Comparison of ENCODE assay signal across 8 mouse cellular contexts in the genomic region with DNA sequence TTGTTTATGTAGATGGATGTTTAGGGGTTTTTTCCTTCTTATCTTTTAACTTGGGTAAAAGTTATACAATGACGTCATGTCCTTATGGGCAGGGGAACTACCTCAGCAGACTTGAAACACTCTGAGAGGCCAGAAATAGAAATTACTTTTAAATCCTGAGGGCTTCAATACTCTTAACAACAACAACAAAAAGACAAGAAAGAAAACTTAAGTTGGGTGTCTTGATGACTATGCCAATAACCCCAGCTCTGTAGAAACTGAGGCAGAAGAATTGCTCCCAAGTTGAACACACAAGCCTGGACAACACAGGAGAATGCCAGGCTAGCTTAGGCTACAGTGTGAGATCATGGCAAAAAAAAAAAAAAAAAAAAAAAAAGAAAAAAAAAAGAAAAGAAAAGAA. TPM values are rescaled to one million over a fixed set of nuclear protein-coding genes. Genes with fewer than 3 reads are reported as not detected.
A peak's percentile ranks its signal among the peaks of the same experiment; 100 is the strongest.
DNase-seq lines count a peak whose midpoint lies in the region; ATAC-seq and TF ChIP-seq lines count a peak whose summit lies in the region.

No protein-coding gene starts in this region.

- peak; percentile 13 for TF ChIP-seq POLR2A in myocyte (IDR thresholded peaks at IDR 0.05; ENCODE audit: insufficient read length, low read depth)

- H3K4me2 ChIP-seq in kidney, embryonic 16.5 days (replicated peaks; ENCODE audit: low read depth, low read length) = peak overlapping the region; percentile 79
- peak overlapping the region; percentile 82 for H3K4me2 ChIP-seq in embryonic facial prominence, embryonic 13.5 days
- H3K4me2 ChIP-seq in myocyte (ENCODE audit: low read depth) = peak overlapping the region; percentile 97

- H3K27me3 ChIP-seq in kidney, embryonic 16.5 days (ENCODE audit: insufficient read depth, low read length) = no peaks in the 10 kb centered on the region
- no peaks in the 10 kb centered on the region for H3K27me3 ChIP-seq in embryonic facial prominence, embryonic 13.5 days
- H3K27me3 ChIP-seq in myocyte (ENCODE audit: control insufficient read depth, insufficient read depth, insufficient read length) = no peaks in the 10 kb centered on the region

- no peak overlapping the region for H3K27ac ChIP-seq in kidney, embryonic 16.5 days (ENCODE audit: low read length)
- 0 out of 2 replicates have a peak overlapping the region, but pooled peaks have one; percentile 34 for H3K27ac ChIP-seq in embryonic facial prominence, embryonic 13.5 days

- H3K4me3 ChIP-seq in kidney, embryonic 16.5 days (ENCODE audit: low read length) = peak overlapping the region; percentile 80
- peak overlapping the region; percentile 83 for H3K4me3 ChIP-seq in embryonic facial prominence, embryonic 13.5 days
- H3K4me3 ChIP-seq in myocyte = peak overlapping the region; percentile 95

- H3K36me3 ChIP-seq in kidney, embryonic 16.5 days (ENCODE audit: insufficient read depth, low read length) = peaks cover 26% of the 10 kb centered on the region
- H3K36me3 ChIP-seq in embryonic facial prominence, embryonic 13.5 days = peaks cover 37% of the 10 kb centered on the region
- H3K36me3 ChIP-seq in myocyte (ENCODE audit: control insufficient read depth, insufficient read depth) = peaks cover 46% of the 10 kb centered on the region

- WGBS in kidney, embryonic 16.5 days = 16% methylated on average over 1 of the region's 1 CpGs
- 32% methylated on average over 1 of the region's 1 CpGs for WGBS in embryonic facial prominence, embryonic 13.5 days

- ATAC-seq in kidney, embryonic 16.5 days (ENCODE audit: low FRiP score, low TSS enrichment) = no peak
- no peak for ATAC-seq in embryonic facial prominence, embryonic 13.5 days (ENCODE audit: insufficient number of reproducible peaks, insufficient read depth, low FRiP score, low TSS enrichment, low read depth)

- H3K9ac ChIP-seq in kidney, embryonic 16.5 days (replicated peaks; ENCODE audit: low read length) = peak overlapping the region; percentile 55
- H3K9ac ChIP-seq in embryonic facial prominence, embryonic 13.5 days = peak overlapping the region; percentile 94

- H3ac ChIP-seq in myocyte (ENCODE audit: control insufficient read depth, insufficient read length) = peak overlapping the region; percentile 47

- no peak for DNase-seq in kidney, adult 9 months
- DNase-seq in induced T-regulatory cell, adult 2 months (ENCODE audit: low read depth) = peak; percentile 1
- no peak for DNase-seq in adrenal gland, postnatal 4 days (ENCODE audit: low spot score in 2 of 2)
- DNase-seq in thymus, postnatal 10 days (ENCODE audit: low spot score in 2 of 2) = no peak
- DNase-seq in T-cell, adult 2 months (ENCODE audit: low spot score) = no peak

- H3K9me3 ChIP-seq in kidney, embryonic 16.5 days (ENCODE audit: low read length) = no peaks in the 10 kb centered on the region
- H3K9me3 ChIP-seq in embryonic facial prominence, embryonic 13.5 days = no peaks in the 10 kb centered on the region

- H3K4me1 ChIP-seq in kidney, embryonic 16.5 days (ENCODE audit: insufficient read depth, low read length) = peaks cover 31% of the 10 kb centered on the region
- peaks cover 38% of the 10 kb centered on the region for H3K4me1 ChIP-seq in embryonic facial prominence, embryonic 13.5 days

- peaks cover 61% of the 10 kb centered on the region for H3K79me2 ChIP-seq in myocyte (ENCODE audit: control insufficient read depth, insufficient read depth)

TF ChIP-seq in myocyte, 11 proteins besides CTCF, POLR2A, EP300 and RAD21:
- no peak for TF ChIP-seq POLR2AphosphoS2 (IDR thresholded peaks at IDR 0.05; ENCODE audit: insufficient read length, low read depth)

RNA-seq across cellular contexts. Expression of gene Fn1, which starts 1.2 kb away (rescaled TPM):
- polyA plus RNA-seq in kidney, embryonic 16.5 days (2015; fragmentation: Nextera tagmentation; extraction: Ambion mirVana) = 168 and 176 TPM in 2 replicates
- 187 and 225 TPM in 2 replicates for polyA plus RNA-seq in embryonic facial prominence, embryonic 13.5 days (2015; fragmentation: Nextera tagmentation; extraction: Ambion mirVana)
- 1,265 TPM for polyA plus RNA-seq in myocyte (2012; fragmentation: generic; extraction: Trizol)
- total RNA-seq in adrenal gland, postnatal 4 days (2021) = 100 to 1,000 TPM; 186 to 364 TPM
